Mouse (Mus musculus) forebrain, postnatal 0 days (tissue): ENCODE data around the gene Pi4ka. TPM values are rescaled to one million over a fixed set of nuclear protein-coding genes. Genes with fewer than 3 reads are reported as not detected.
A peak's percentile ranks its signal among the peaks of the same experiment; 100 is the strongest.

Source experiments
- ATAC-seq: fragments of 200-750 bp; cut with Nextera tagmentation; 2 replicates; pipeline ENCODE4 v1.8.0; 2017; ENCODE audit warnings: mild to moderate bottlenecking, moderate library complexity
- DNase-seq: peaks from one replicate; pipeline ENCODE4 v3.0.0-alpha.2; 2015
- H3K27ac ChIP-seq: fragments of 300-500 bp; sonication (generic); 2 replicates; pipeline ENCODE4 v1.5.1; 2014; ENCODE audit warnings: low read depth, mild to moderate bottlenecking, antibody characterized with exemption, low read length, moderate library complexity, mixed read lengths
- H3K27me3 ChIP-seq: fragments of 300-500 bp; sonication (generic); 2 replicates; pipeline ENCODE4 v1.6.1; 2014; ENCODE audit warnings: mild to moderate bottlenecking, low read length, mixed read lengths; ENCODE audit not compliant: insufficient read depth
- H3K36me3 ChIP-seq: fragments of 300-500 bp; sonication (generic); 2 replicates; pipeline ENCODE4 v1.6.1; 2014; ENCODE audit warnings: mild to moderate bottlenecking, moderate library complexity; ENCODE audit not compliant: insufficient read depth
- H3K4me1 ChIP-seq: fragments of 300-500 bp; sonication (generic); 2 replicates; pipeline ENCODE4 v1.6.1; 2014; ENCODE audit warnings: antibody characterized with exemption; ENCODE audit not compliant: insufficient read depth
- H3K4me2 ChIP-seq: fragments of 300-500 bp; sonication (generic); 2 replicates; pipeline ENCODE4 v1.6.1; 2014; ENCODE audit warnings: low read depth, mild to moderate bottlenecking, moderate library complexity
- H3K4me3 ChIP-seq: fragments of 300-500 bp; sonication (generic); 2 replicates; pipeline ENCODE4 v1.5.1; 2014; ENCODE audit warnings: low read depth, low read length, mixed read lengths
- H3K9ac ChIP-seq: fragments of 300-500 bp; sonication (generic); 2 replicates; pipeline ENCODE4 v1.6.1; 2014; ENCODE audit warnings: mild to moderate bottlenecking
- H3K9me3 ChIP-seq: fragments of 300-500 bp; sonication (generic); 2 replicates; pipeline ENCODE4 v1.6.1; 2016; ENCODE audit warnings: low read length
- CTCF ChIP-seq: sonication (generic); IDR thresholded peaks from 2 replicates; pipeline ENCODE4 v1.5.1; 2016; ENCODE audit warnings: antibody characterized with exemption, control low read depth, low read depth
- WGBS: fragments of 180-500 bp; shearing (Covaris S2); extraction: QIAGEN DNeasy Blood & Tissue Kit; methylation state at CpG from one replicate; pipeline ENCODE4 v1.1.7; 2014; 5-methylcytosine and 5-hydroxymethylcytosine counted together
- polyA plus RNA-seq: library from polyadenylated mRNA; unstranded; fragments of >200 nt; fragmentation: Nextera tagmentation; extraction: Ambion mirVana; gene quantifications from 2 replicates; pipeline ENCODE4 v1.2.1, GENCODE M21; 2015
- total RNA-seq: library from RNA; depleted of rRNA; stranded (reverse); fragments of >200 nt; gene quantifications from 2 replicates; pipeline ENCODE4 v1.2.3, GENCODE M21; 2014

The Pi4ka gene
- total and polyA plus RNA-seq, 2 experiments from 2014 or later, result 41.2 to 107 TPM

GRCm38 (mm10) chr16:17261341-17261740 lies 144.8 kb downstream of the Pi4ka start:
- no peak for TF ChIP-seq CTCF
- H3K4me1 ChIP-seq, result no peaks in the 10 kb centered on the region
- H3K36me3 ChIP-seq, result peaks cover 49% of the 10 kb centered on the region
- no peak overlapping the region for H3K27ac ChIP-seq
- no peak for ATAC-seq
- no peaks in the 10 kb centered on the region for H3K9me3 ChIP-seq
- no peak for DNase-seq
- H3K4me3 ChIP-seq, result no peak overlapping the region
- H3K4me2 ChIP-seq, result no peak overlapping the region
- H3K27me3 ChIP-seq, result no peaks in the 10 kb centered on the region
- H3K9ac ChIP-seq, result no peak overlapping the region
- 75% methylated on average over 1 of the region's 1 CpGs for WGBS

- TF ChIP-seq CTCF, result no peak
- DNase-seq, result no peak
- Histone ChIP-seq H3K9me3 (no peaks in the 10 kb centered on the region), H3K27me3 (no peaks in the 10 kb centered on the region), H3K4me1 (peaks cover 2% of the 10 kb centered on the region; the same call in 1 of the 2 replicates), H3K9ac (no peak overlapping the region), H3K36me3 (peaks cover 56% of the 10 kb centered on the region), H3K4me2 (no peak overlapping the region), H3K27ac (no peak overlapping the region), H3K4me3 (no peak overlapping the region)
- no peak for ATAC-seq
- 94% methylated on average over 12 of the region's 12 CpGs for WGBS
Observed at GRCm38 (mm10) chr16:17258917-17259316, 147.2 kb downstream of the Pi4ka start.

DNA sequence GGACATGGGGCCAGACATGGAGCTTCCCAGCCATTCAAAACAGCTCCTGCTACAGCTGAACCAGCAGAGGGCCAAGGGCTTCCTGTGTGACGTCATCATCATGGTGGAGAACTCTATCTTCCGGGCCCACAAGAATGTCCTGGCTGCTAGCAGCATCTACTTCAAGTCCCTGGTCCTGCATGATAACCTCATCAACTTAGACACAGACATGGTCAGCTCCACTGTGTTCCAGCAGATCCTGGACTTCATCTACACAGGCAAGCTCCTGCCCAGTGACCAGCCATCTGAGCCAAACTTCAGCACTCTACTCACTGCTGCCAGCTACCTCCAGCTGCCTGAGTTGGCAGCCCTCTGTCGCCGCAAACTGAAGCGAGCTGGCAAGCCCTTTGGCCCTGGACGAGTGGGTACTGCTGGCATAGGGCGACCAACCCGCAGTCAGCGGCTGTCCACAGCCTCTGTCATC lies 148.7 kb downstream of the Pi4ka start:
- no peak overlapping the region for H3K4me2 ChIP-seq
- no peaks in the 10 kb centered on the region for H3K9me3 ChIP-seq
- 80% methylated on average over 9 of the region's 9 CpGs for WGBS
- DNase-seq, result peak; percentile 33
- H3K36me3 ChIP-seq, result peaks cover 52% of the 10 kb centered on the region
- peaks cover 2% of the 10 kb centered on the region; the same call in 1 of the 2 replicates for H3K4me1 ChIP-seq
- ATAC-seq, result peak; percentile 44
- H3K9ac ChIP-seq, result no peak overlapping the region
- no peak overlapping the region for H3K4me3 ChIP-seq
- H3K27me3 ChIP-seq, result no peaks in the 10 kb centered on the region
- no peak overlapping the region for H3K27ac ChIP-seq
- TF ChIP-seq CTCF, result no peak

DNA sequence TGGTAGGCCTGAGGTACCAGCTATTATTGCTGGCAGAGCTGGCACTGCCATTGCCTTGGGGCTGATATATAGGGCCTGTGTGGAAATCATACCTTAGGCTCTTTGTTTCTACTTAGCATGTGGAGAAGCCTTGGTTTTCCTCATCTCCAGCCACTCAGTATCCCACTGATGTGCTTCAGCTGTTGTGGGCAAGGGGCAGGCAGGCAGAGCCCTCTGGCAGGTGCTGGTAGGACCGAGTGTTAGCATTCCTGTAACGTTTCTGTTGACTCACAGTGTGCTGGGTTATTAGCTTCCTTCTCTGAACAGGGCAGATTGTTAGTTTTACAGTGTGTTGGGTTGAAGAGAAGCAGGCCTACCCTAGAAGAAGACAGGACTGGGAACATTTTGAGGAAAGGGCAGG lies 150.8 kb downstream of the Pi4ka start:
- no peaks in the 10 kb centered on the region for H3K27me3 ChIP-seq
- ATAC-seq (no peak), DNase-seq (no peak)
- 91% methylated on average over 2 of the region's 2 CpGs for WGBS
- H3K9ac ChIP-seq, result no peak overlapping the region
- TF ChIP-seq CTCF, result no peak
- H3K4me1 ChIP-seq, result peaks cover 2% of the 10 kb centered on the region; the same call in 1 of the 2 replicates
- peaks cover 42% of the 10 kb centered on the region for H3K36me3 ChIP-seq
- H3K4me3 ChIP-seq, result no peak overlapping the region
- H3K27ac ChIP-seq, result no peak overlapping the region
- H3K9me3 ChIP-seq, result no peaks in the 10 kb centered on the region
- no peak overlapping the region for H3K4me2 ChIP-seq

DNA sequence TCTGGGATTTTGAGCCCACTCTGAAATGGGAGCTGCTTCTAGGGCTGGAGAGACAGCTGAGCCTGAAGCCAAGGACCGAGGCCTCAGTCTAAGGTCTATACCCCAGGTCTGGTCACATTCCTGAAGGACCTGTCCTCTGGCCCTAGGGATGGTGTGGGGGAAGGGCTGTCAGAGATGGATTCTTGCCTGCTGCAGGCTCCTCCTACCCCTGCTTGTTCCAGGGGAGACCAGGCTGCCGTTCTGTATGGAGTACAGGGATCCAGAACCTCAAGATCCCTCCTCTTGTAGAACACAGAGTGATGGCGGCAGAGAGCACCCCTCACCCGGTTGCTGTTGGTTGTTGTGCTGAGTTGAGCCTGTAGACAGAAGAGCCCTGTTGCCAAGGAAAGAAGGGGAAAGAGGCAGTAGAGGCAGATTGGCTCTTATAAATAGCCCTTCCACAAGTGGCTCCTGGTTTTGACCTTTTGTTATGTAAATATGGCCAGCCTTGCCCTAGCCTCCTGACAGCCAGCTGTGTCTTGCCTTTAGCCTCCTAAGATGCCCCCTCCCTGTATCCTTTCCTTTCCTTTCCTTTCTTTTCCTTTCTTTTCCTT lies 152.0 kb downstream of the Pi4ka start:
- no peaks in the 10 kb centered on the region for H3K9me3 ChIP-seq
- no peak overlapping the region for H3K9ac ChIP-seq
- no peak for TF ChIP-seq CTCF
- H3K27ac ChIP-seq, result no peak overlapping the region; the same call in 1 of the 2 replicates
- peaks cover 31% of the 10 kb centered on the region for H3K36me3 ChIP-seq
- DNase-seq (no peak), ATAC-seq (peak; percentile 19; the same call in 1 of the 2 replicates)
- no peak overlapping the region for H3K4me2 ChIP-seq
- H3K27me3 ChIP-seq, result no peaks in the 10 kb centered on the region
- WGBS, result 21% methylated on average over 4 of the region's 4 CpGs
- peaks cover 2% of the 10 kb centered on the region; the same call in 1 of the 2 replicates for H3K4me1 ChIP-seq
- no peak overlapping the region for H3K4me3 ChIP-seq

DNA sequence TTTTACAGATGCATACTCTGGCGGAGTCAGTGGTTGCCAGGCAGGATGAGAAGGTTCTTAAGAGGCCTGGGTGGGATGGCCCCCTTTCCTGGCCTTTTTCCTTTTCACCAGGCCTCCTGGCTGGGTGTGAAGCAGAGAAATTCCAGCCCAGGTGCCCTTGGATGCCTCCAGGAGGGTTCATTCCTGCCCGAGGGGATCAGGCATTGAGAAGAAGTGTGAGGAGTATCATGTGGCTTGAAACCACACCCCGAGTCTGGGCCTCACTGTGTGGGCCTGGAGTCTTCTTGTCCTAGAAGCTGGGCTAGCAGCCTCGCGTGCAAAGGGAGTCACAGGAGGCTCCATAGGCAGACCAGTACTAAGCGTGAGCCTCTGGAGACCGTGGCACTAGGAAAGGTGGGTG lies 153.3 kb downstream of the Pi4ka start:
- Histone ChIP-seq H3K36me3 (peaks cover 18% of the 10 kb centered on the region), H3K4me1 (peaks cover 2% of the 10 kb centered on the region; the same call in 1 of the 2 replicates), H3K27me3 (no peaks in the 10 kb centered on the region), H3K9ac (no peak overlapping the region), H3K27ac (no peak overlapping the region), H3K4me3 (no peak overlapping the region), H3K4me2 (no peak overlapping the region), H3K9me3 (no peaks in the 10 kb centered on the region)
- no peak for TF ChIP-seq CTCF
- 71% methylated on average over 7 of the region's 7 CpGs for WGBS
- ATAC-seq, result no peak
- DNase-seq, result no peak

DNA sequence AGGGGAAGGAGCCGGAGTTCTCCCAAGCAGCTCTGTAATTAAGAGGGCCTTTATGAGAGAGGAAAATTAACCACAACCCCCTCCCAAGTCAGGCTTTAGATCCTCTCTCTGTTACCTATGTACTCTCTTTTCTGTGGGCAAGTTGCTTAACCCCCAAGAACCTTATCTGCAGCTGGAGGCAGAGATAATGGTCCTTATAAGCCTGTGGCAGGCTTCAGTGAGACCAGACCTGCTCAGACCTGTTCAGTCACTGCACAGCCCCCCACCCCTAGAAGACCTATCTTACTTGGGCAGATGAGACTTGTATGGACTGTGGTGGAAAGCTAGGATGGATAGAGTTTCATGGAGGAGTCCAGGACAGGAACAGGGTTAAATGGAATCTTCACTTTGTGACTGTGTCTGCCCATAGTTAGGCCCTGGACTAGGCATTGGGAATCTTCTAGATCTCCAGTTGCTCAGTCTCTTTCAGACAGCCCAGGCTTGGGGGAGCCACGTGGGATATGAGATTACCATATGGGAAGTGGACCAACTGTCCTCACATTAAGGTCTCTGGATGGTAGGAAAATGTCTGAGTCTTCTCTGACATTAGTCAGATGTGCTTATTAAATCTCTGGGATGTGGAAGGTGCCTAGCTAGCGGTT lies 153.9 kb downstream of the Pi4ka start:
- WGBS, result 71% methylated on average over 3 of the region's 3 CpGs
- Histone ChIP-seq H3K9me3 (no peaks in the 10 kb centered on the region), H3K4me2 (no peak overlapping the region), H3K9ac (no peak overlapping the region), H3K27ac (no peak overlapping the region), H3K27me3 (no peaks in the 10 kb centered on the region), H3K4me3 (no peak overlapping the region), H3K36me3 (peaks cover 12% of the 10 kb centered on the region), H3K4me1 (peaks cover 2% of the 10 kb centered on the region; the same call in 1 of the 2 replicates)
- DNase-seq (no peak), ATAC-seq (no peak)
- TF ChIP-seq CTCF, result no peak
